Mouse (Mus musculus) granulocyte monocyte progenitor cell, adult 5-6 weeks (primary cell): ENCODE measurements around the gene AI854703. TPM values are rescaled to one million over a fixed set of nuclear protein-coding genes. Genes with fewer than 3 reads are reported as not detected.

Experiments used
- ATAC-seq: replicated peaks from 2 replicates; pipeline ENCODE4 v1.8.0; 2016; ENCODE audit warnings: mild to moderate bottlenecking, moderate TSS enrichment, inconsistent platforms; ENCODE audit not compliant: poor library complexity, severe bottlenecking
- total RNA-seq, 2 experiments: library from RNA; stranded (forward) in 1 of 2; stranded (reverse) in 1 of 2; fragments of 200-712, 200-1000 nt in 1 of 2; fragments of >200 nt in 1 of 2; fragmentation: Nextera tagmentation in 1 of 2; gene quantifications; 2 replicates each; pipeline ENCODE4 v1.2.3; 2014 to 2017

The AI854703 gene
- 1.3 TPM in 1 of 2 replicates, not detected in the other for total RNA-seq (2014; fragmentation: Nextera tagmentation)
- 0.05 and 0.13 TPM in 2 replicates for total RNA-seq (2017)

DNA sequence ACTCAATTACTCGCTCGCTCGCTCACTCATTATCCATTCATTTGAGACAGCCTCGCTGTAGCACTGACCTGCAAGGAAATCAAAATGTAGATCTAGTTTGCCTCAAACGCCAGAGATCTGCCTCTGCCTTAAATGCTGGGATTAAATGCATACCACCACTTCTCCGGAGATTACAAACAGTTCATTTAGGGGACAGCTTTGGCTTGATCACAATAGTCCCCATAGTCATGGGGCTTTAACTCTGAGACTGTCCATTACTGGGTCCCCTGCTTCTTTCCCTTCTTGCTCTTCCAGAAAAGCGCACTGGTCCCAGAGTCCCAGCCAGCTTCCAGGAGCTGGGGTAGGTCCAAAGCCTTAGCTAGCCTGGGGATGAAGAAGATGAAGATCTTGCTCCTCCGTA lies at the start of gene AI854703:
AI854703 (plus strand) TSS at position 301 of the 400 bp plus-strand sequence.
- no peak for ATAC-seq

DNA sequence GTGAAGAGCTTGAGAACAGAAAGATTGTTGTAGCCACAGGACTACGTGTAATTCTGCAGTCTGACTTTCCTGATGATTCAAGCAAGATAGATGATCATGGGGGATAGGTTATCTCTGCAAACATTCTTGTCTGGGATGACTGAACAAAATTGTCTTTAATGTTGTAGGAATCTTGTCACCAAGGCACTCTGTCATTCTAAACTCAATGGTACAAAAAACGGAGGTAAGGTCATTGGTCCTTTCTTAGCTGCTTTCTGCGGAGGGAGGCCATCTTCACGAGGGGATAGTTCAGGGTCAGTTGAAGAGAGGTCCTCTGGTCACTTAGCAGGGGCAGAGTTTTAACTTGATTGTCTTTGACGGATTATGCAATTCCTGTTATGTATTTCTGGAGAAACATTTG lies 47.8 kb upstream of the AI854703 start:
- ATAC-seq, result no peak

DNA sequence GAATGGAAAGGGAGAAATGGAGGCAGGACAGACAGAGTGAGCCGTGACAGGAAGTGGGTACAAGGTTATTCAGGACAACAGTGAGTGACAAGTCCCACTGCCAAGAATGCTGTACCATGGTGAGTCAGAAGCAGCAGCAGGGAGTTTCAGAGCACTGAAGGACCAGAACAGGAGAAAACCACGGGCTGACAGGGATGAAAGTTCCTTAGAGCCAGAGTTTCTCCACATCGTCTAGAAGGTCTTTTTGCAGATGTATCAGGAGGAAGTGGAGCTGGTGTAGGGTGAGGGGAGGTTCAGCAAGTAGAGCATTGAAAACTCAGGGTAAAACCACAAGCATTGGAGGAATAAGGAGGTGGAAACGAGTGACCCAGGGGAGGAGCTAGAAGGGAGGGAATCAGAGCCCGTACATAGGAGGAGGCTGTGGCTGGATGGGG lies 47.3 kb upstream of the AI854703 start:
- ATAC-seq, result peak; percentile 85

DNA sequence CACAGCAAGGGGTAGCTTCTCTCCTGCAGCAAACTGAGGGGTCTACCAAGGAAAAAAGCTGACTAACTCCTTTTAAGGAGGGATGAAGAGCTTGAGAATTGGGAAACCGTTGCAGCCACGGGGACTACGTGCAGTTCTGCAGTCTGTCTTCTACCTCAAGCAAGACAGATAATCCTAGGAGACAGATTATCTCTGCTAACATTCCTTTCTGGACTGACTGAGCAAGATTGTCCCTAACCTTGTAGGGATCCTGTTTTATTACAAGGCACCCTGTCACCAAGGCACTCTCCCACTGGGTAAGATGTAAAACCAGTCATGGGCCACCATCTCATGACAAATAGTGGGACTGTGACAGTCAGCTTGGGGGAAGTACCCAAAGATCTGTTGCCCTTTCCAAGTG lies 45.3 kb upstream of the AI854703 start:
- ATAC-seq, result no peak

DNA sequence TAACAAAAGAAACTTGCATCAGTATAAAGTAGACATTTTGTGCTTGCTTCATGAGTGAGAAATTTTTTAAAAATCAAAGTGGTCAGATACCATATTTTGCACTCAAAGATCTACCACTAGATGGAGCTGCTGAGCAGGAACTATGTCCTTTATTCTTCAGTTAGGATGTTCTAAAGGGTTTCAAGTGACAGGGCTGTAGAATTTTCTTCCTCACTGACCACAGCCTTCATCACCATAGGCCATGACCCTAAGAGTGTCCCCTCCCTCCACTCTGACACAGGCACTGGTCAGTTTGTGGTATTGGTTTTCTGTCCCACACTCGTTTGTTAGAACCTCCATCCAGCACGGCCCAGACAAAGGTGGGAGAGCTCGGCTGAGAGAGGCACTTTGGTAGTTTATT lies 44.5 kb upstream of the AI854703 start:
- ATAC-seq, result peak; percentile 48; the same call in 1 of the 2 replicates

DNA sequence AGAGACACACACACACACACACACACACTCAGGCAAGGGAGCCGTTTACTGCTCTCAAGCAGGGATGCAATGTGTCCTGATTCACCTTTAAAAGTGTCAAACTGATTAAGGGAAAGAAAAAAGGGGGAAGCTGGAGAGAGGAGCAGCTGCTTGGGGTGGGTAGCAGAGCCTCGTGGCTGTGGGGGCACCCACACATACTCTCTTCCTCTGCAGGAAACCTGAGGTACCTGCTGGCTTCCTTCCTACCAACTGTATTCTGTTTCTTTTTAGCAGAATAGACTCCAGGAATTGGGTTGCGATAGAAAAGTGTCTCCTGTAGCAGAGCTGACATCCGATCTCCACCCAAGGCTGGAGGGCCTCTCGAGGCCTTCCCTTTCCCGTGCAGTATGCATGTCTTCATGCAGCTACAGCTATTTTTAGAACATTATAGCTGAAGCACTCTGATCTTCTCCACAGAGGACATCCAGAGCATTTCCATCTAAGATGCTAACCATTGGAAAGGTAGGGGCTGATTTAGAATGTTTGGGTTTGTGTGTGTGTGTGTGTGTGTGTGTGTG lies 37.3 kb upstream of the AI854703 start, which contains the start of gene Gm45021:
Gm45021 (plus strand) TSS at position 417 of the 557 bp plus-strand sequence.
- ATAC-seq, result 0 out of 2 replicates have a peak, but pooled peaks have one; percentile 5

DNA sequence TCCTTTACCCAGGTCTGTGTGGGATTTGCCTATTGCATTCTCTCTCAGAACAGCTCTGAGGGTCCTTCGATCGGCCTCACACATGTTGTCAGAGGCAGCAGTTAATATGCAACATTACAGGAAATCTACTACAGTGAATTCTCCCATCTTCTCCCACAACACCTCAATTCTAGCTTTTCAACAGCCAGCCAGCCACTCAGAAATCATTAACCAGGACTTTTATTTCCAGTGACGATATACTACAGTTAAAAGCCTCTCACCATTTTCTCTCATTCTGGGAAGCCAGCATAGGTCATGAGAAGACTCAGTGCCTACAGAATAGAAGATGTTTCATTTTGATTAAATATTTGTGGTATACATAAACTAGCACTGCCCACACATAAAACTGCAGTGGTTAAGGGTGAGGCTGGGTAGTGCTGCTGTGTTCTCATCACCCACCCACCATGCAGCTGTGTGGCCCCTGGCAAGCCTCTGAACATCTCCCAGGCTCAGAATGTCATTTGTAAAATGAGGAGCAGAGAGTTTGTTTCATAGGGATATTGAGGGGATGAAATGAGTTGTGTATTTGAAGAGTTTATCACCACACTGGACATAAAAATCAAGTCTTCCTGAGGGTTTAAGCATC lies 35.2 kb upstream of the AI854703 start:
- no peak for ATAC-seq

DNA sequence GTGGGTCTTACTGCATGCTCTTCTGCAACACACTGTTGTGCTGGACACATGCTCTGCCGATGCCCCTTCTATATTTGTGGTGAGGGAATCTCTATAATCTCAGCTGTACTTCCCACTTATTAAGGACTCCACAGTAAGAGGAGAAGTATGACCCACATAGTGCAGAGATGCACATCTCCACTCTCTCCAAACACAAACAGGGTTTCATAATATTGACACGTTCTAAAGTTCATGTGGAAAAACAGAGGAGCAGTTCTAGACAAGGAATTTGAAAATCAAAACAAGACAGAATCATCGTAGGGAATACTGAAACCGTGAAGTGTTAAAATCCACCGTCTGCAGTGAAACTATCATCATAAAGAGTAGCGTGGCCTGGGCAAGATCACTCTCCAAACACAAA lies 34.7 kb upstream of the AI854703 start:
- no peak for ATAC-seq

DNA sequence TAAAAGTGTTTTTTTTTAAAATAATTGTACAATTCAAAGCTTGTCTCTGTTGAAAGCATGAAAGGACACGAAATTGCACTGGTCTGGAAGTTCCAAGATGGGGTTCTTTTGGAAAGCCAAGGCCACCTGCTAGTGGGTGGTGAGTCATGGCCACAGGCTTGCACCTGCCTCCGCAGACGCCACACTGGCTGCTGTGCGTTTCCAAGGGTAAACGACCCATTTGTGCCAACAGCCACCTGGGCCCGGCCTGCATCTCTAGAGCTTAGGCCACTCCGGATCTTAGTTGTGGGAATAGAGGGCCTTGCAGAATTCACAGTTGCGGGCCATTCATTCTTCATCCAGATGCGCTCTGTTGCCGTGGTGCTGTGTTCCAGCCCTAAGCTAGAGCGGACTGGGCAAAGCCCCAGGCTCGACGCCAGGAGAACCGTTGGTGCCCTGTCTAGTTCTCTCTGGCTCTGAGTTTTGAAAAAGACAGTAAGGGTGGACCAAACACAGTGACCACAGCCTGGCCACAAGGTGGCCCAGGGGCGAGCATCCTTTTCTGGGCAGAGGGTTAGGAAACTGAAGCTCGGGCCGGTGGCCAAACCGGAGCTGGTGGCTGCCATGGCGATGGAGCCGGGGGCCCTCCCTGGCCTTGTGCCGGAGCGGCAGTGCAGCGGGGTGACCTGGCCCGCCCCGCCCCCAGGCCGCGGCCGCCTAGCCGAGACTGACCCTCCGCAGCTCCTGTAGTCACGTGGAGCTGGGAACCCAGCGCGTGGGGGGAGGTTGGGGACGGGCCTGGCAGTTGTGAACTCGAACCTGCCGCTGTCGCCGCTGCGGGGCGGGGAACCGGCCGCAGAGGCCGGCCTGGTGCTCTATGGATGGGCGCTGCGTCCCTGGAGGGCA lies 33.2 kb upstream of the AI854703 start, which contains the start of the genes Repin1 and Gm44965:
Repin1 (plus strand) TSS at position 726 of the 885 bp plus-strand sequence.
Gm44965 (plus strand) TSS at position 784 of the 885 bp plus-strand sequence.
- peak; percentile 89 for ATAC-seq

DNA sequence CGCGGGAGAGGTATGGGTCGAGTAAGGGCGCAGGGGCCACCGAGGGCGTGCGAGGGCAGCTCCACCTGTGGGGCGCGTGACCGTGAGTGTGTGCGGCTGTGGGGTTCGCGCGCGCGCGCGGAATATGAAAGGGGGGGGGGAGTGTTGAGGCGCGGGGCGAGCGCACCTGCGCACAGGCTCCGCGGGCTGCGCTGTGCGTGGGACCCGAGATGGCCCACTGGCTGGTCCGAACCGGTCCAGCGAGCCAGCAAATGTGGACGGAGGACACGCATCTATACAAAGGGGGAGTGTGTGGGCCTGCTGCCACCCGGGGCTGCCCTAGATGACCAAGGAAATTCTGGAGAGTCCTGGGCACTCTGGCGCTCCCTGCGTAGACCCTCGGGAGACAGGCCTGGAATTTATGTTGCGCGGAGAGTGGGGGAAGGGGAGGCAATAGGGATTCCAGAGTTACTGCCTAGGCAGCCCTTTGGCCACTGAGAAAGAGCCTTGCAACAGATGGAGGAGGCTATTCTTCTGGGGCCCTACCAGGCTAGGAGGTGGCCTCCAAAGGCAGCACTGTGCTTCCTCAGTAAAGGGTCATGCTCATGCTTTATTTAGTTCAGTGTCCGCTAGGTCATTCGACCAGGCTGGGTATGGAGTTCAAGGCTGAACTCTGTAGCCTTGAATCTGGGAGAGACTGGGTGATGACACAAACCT lies 32.4 kb upstream of the AI854703 start:
- peak; percentile 6; the same call in 1 of the 2 replicates for ATAC-seq

DNA sequence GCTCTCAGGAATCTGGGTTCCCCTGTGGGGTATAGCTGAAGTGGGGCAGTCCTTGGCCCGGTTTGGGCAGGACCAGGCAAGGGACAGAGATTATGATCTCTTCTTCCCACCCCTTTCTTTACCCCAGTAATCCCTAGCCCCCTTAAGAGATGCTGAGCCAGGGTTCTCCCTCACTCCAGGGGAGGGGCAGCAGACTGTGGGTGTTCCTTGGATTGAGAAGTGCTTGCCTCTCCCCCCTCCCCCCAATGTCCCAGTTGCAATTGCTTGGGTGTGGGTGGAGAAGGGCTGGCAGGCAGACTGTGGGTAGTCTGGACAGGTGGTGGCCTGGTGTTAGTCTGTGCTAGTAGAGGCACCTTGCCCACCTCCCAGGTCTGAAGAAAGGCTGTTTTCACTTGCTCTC lies 31.3 kb upstream of the AI854703 start:
- no peak for ATAC-seq

DNA sequence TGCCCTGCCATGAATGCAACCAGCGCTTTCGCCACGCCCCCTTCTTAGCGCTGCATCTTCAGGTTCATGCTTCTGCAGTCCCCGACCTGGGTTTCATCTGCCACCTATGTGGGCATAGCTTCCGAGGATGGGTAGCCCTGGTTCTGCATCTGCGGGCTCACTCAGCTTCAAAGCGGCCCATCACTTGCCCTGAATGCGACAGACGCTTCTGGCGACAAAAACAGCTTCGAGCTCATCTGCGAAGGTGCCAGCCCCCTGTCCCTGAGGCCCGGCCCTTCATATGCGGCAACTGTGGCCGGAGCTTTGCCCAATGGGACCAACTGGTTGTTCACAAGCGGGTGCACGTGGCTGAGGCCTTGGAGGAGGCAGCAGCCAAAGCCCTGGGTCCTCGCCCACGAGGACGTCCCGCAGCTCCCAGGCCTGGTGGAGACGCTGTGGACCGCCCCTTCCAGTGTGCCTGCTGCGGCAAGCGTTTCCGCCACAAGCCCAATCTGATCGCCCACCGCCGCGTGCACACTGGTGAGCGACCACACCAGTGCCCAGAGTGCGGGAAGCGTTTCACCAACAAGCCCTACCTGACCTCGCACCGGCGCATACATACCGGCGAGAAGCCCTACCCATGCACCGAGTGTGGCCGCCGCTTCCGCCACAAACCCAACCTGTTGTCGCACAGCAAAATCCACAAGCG lies 29.9 kb upstream of the AI854703 start:
- no peak for ATAC-seq

DNA sequence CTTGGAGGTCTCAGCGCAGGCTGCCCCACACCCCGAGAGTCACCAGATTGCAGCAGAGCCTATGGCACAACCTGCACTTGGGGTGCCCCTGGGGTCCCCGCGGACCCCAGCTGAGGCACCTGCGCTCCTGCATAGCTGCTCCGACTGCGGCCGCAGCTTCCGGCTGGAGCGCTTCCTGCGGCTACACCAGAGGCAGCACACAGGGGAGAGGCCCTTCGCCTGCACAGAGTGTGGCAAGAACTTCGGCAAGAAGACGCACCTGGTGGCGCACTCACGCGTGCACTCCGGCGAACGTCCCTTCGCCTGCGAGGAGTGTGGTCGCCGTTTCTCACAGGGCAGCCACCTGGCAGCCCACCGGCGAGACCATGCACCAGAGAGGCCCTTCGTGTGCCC lies 29.3 kb upstream of the AI854703 start:
- no peak for ATAC-seq

DNA sequence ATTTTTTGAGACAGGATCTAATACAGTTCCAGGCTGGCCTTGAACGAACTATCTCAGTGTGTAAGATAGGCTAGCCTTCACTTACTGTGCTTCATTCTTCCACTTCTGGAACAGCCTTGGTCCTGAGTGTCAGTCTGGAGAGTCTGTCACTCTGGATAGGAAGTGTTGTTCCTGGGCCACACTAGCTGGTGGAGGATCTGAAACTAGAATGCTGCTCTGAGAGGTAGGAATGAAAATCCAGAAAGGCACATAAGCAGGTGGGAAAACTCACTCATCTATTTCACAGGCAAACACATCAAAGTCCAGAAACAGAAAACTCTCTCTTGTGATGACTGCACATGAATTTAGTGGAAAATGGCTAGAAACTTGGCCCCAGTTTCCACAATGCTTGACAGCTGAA lies 26.0 kb upstream of the AI854703 start:
- no peak for ATAC-seq

DNA sequence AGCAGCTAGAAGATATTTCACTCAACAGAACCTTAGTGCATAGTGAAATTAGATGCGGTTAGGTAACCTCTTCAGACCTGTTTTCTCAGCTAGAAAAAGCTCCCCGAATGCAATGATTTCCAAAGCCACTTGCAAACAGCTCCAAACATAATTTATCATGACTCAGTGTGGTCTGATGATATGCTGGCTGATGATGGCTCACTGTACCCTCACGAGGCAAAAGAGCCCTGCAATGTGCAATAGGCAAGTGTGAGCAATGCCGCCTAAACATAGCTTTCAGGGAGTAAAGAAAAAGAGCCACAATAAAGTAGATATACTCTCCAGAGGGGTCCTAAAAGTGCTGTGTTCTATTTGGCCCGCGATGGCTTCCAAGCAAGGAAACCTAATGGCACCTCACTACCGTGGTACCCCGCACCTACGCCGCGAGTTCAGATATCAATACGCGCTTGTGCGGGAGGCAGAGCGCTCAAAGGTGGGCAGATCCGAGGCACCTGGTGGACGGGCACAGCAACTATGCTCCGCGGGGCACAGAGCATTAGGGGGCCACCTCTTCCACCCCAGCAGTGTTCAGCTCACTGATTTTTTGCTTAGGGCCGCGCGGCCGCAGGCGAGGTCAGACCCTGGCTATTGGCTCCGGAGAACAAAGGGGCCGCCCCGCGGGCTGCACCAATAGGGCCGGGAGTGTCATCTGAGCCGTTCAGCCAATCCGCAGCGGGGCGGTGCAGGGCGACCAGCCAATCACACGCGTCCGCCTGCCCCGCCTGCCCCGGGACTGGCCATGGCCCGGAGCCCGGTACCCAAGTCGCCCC lies 25.1 kb upstream of the AI854703 start, which contains the start of gene Zfp775:
Zfp775 (plus strand) TSS at position 793 of the 809 bp plus-strand sequence.
- ATAC-seq, result peak; percentile 97

DNA sequence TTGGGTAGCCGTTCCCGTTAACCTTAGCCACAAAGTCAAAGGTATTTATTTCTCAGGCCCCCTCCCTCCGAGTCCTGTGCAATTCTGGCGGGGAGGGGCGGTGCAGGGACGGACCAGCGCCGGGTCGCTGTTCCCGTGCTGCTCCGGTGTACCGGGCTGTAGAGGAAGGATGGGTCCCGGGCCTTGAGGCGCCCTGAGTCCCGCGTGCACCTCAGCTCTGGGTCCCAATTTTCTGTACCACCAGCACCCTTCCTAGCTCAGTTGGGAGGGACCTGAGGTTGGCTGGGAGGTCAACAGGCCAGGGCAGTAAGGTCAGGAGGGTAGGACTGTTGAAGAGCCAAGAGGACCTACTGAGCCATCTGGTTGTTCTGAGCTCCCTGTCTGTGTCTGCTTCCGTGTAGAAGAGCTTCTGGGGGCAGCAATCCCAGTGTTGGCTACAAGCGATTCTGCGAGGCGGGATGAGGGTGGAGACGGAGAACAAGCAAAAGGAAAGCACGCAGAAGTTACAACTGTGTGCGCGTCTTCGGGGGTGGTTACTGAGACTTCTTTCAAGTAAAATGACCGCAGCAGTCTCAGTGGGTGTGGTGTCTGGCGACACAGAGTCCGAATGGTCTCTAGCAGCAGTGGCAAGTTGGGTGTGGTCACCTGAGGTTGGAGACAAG lies 24.4 kb upstream of the AI854703 start:
- ATAC-seq, result peak; percentile 26; the same call in 1 of the 2 replicates

DNA sequence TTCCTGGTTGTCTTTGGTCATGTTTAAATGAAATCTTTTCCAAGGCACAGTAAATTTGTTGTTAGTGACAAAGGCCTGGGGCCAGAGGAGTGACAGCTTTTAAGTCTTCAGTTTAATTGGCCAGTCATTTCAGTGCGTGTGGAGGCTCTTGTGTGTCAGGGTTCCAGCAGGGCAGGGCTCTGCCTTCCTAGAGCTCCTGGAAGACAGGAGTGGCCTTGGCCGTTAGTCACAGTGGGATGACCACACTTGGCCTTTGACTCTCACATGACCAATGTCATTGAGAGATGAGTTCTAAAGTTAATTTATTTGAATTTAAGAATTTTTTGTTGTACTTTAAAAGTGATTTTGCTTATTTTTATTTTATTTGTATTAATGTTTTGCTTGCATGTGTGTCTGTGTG lies 18.4 kb upstream of the AI854703 start:
- ATAC-seq, result no peak

DNA sequence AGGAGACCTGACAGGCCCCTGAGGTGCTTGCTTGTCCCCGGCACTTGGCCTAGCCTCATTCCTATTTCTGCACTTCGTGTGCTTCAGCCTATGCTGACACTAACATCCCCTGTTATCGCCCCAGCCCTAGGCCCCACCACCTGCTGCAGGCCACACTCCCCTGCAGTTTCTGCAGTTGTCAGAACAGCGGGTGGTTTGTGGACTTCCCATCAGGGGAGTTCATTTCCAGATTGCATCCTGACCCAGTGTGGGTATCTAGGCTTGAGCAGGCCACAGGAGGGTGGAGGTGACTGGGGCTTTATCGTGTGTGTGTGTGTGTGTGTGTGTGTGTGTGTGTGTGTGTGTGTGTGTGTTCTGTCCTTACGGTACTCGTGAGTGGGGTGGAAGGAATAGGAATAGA lies 17.1 kb upstream of the AI854703 start:
- ATAC-seq, result no peak
